ENCODE assay signal across 35 mouse cellular contexts in the genomic region with DNA sequence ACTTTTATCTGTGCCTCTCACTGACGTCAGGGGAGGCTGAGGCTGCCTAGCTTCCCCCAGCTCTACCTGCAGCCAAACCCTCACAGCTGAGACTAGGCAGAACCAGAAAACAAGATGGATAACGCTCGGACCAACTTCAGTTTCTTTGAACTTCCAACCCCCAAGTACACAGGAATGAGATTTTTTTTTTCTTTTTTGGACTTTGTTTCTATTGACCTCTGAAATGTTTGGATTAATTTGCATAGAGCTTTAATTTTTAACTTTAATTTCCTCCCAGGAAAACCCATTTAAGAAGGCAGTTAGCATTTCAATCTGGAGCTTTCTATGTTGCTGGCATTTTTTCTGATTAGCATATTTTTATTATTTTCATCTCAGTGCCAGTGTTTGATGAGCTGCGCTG. TPM values are rescaled to one million over a fixed set of nuclear protein-coding genes. Genes with fewer than 3 reads are reported as not detected.
"Had no signal": no experiment of that assay in that cellular context is flagged by ENCODE, and none has a peak within 500 bp of the region (broad histone marks: within the 10 kb centered on the region; RNA-seq: fewer than 3 reads in every experiment).

No protein-coding gene starts in this region.

- ATAC-seq: hindbrain, postnatal 0 days; intestine, embryonic 16.5 days had no signal

- H3K9me3 ChIP-seq: heart, embryonic 10.5 days; heart, embryonic 12.5 days; hindbrain, embryonic 13.5 days; hindbrain, embryonic 15.5 days; limb, embryonic 13.5 days; limb, embryonic 15.5 days; liver, embryonic 13.5 days; liver, embryonic 15.5 days had no signal

- DNase-seq: gastrocnemius, postnatal 14 days; gastrocnemius, postnatal 36 days; heart, postnatal 36 days; kidney, postnatal 14 days; liver, embryonic 13.5 days had no signal

- H3K4me2 ChIP-seq: heart, embryonic 12.5 days; hindbrain, embryonic 13.5 days; hindbrain, embryonic 15.5 days; limb, embryonic 13.5 days; limb, embryonic 15.5 days; liver, embryonic 13.5 days; liver, embryonic 15.5 days had no signal

- H3K27me3 ChIP-seq: heart, embryonic 12.5 days; hindbrain, embryonic 13.5 days; hindbrain, embryonic 15.5 days; limb, embryonic 13.5 days; limb, embryonic 15.5 days; liver, embryonic 15.5 days had no signal

- H3K4me1 ChIP-seq: heart, embryonic 10.5 days; heart, embryonic 12.5 days; hindbrain, embryonic 13.5 days; hindbrain, embryonic 15.5 days; limb, embryonic 13.5 days; limb, embryonic 15.5 days; liver, embryonic 13.5 days; liver, embryonic 15.5 days had no signal

- H3K27ac ChIP-seq: heart, embryonic 10.5 days; hindbrain, embryonic 13.5 days; hindbrain, embryonic 15.5 days; hindbrain, postnatal 0 days; kidney, postnatal 0 days; limb, embryonic 13.5 days; limb, embryonic 15.5 days; liver, embryonic 13.5 days; liver, embryonic 15.5 days had no signal

- H3K9ac ChIP-seq: forebrain, postnatal 0 days; heart, embryonic 12.5 days; hindbrain, embryonic 13.5 days; hindbrain, embryonic 15.5 days; limb, embryonic 13.5 days; limb, embryonic 15.5 days; liver, embryonic 13.5 days; liver, embryonic 15.5 days had no signal

- H3K4me3 ChIP-seq: heart, embryonic 10.5 days; heart, embryonic 12.5 days; hindbrain, embryonic 13.5 days; hindbrain, embryonic 15.5 days; limb, embryonic 13.5 days; limb, embryonic 15.5 days; liver, embryonic 13.5 days; liver, embryonic 15.5 days had no signal

- H3K36me3 ChIP-seq: heart, embryonic 10.5 days; heart, embryonic 12.5 days; hindbrain, embryonic 13.5 days; hindbrain, embryonic 15.5 days; limb, embryonic 13.5 days; limb, embryonic 15.5 days; liver, embryonic 13.5 days; liver, embryonic 15.5 days had no signal

RNA-seq across cellular contexts. Expression of a gene that starts 36.2 kb away (rescaled TPM):
- total RNA-seq: forebrain, postnatal 0 days; gastrocnemius, adult 18-20 months; gastrocnemius, adult 8-10 months; gastrocnemius, postnatal 14 days; gastrocnemius, postnatal 36 days; heart, adult 8-10 months; heart, postnatal 14 days; heart, postnatal 36 days; hematopoietic stem cell, adult 5-6 weeks; hindbrain, postnatal 0 days; layer of hippocampus, adult 18-20 months; layer of hippocampus, adult 8-10 months; layer of hippocampus, postnatal 14 days; layer of hippocampus, postnatal 36 days; left cerebral cortex, adult 18-20 months; left cerebral cortex, adult 8-10 months; left cerebral cortex, postnatal 10 days; left cerebral cortex, postnatal 25 days; left cerebral cortex, postnatal 4 days had no signal
- polyA plus RNA-seq: forebrain, postnatal 0 days; gonadal fat pad, adult 2 months; heart, embryonic 10.5 days; heart, embryonic 12.5 days; heart, embryonic 14.5 days; heart, embryonic 16.5 days; hindbrain, embryonic 11.5 days; hindbrain, embryonic 13.5 days; hindbrain, embryonic 15.5 days; hindbrain, postnatal 0 days; limb, embryonic 11.5 days; limb, embryonic 13.5 days; limb, embryonic 15.5 days; liver, embryonic 13.5 days; liver, embryonic 15.5 days had no signal
